Mouse (Mus musculus): Measurements from ENCODE around the gene Dab1. TPM values are rescaled to one million over a fixed set of nuclear protein-coding genes. Genes with fewer than 3 reads are reported as not detected.

Gene Dab1
- total and polyA plus RNA-seq, 2 experiments from 2014 or later: 47.9 to 109 TPM

- no peaks in the 10 kb centered on the region for H3K27me3 ChIP-seq (ENCODE audit: insufficient read depth, low read length)
- peaks cover 12% of the 10 kb centered on the region; the same call in 1 of the 2 replicates for H3K4me1 ChIP-seq (ENCODE audit: insufficient read depth, low read length)
- ATAC-seq (ENCODE audit: low FRiP score) (no peak), DNase-seq (ENCODE audit: low spot score) (no peak)
- no peaks in the 10 kb centered on the region for H3K36me3 ChIP-seq (ENCODE audit: insufficient read depth, low read length)
- TF ChIP-seq CTCF (IDR thresholded peaks at IDR 0.05): no peak
- no peak overlapping the region for H3K27ac ChIP-seq (ENCODE audit: low read depth, low read length)
- H3K4me3 ChIP-seq (ENCODE audit: low read depth, low read length): no peak overlapping the region
- H3K4me2 ChIP-seq (ENCODE audit: low read depth, low read length, poor library complexity, severe bottlenecking): no peak overlapping the region
- H3K9me3 ChIP-seq (ENCODE audit: low read length): no peaks in the 10 kb centered on the region
- H3K9ac ChIP-seq (replicated peaks; ENCODE audit: low read length, poor library complexity, severe bottlenecking): no peak overlapping the region
- 36% methylated on average over 7 of the region's 7 CpGs for WGBS
These were observed 595.6 kb downstream of the Dab1 start for GRCm38 (mm10) chr4:104214724-104215123.

- DNase-seq (ENCODE audit: low spot score) (no peak), ATAC-seq (ENCODE audit: low FRiP score) (no peak)
- H3K27ac ChIP-seq (ENCODE audit: low read depth, low read length): no peak overlapping the region
- H3K4me3 ChIP-seq (ENCODE audit: low read depth, low read length): no peak overlapping the region
- H3K4me1 ChIP-seq (ENCODE audit: insufficient read depth, low read length): peaks cover 12% of the 10 kb centered on the region; the same call in 1 of the 2 replicates
- H3K36me3 ChIP-seq (ENCODE audit: insufficient read depth, low read length): no peaks in the 10 kb centered on the region
- no peak for TF ChIP-seq CTCF (IDR thresholded peaks at IDR 0.05)
- H3K9ac ChIP-seq (replicated peaks; ENCODE audit: low read length, poor library complexity, severe bottlenecking): 0 out of 2 replicates have a peak overlapping the region, but pooled peaks have one; percentile 8
- H3K27me3 ChIP-seq (ENCODE audit: insufficient read depth, low read length): no peaks in the 10 kb centered on the region
- 23% methylated on average over 4 of the region's 4 CpGs for WGBS
- H3K9me3 ChIP-seq (ENCODE audit: low read length): no peaks in the 10 kb centered on the region
- no peak overlapping the region for H3K4me2 ChIP-seq (ENCODE audit: low read depth, low read length, poor library complexity, severe bottlenecking)
These were observed 598.2 kb downstream of the Dab1 start for GRCm38 (mm10) chr4:104217336-104217735.

GRCm38 (mm10) chr4:104218765-104219164 is 599.6 kb downstream of the Dab1 start:
- no peaks in the 10 kb centered on the region for H3K9me3 ChIP-seq (ENCODE audit: low read length)
- H3K4me1 ChIP-seq (ENCODE audit: insufficient read depth, low read length): peaks cover 12% of the 10 kb centered on the region; the same call in 1 of the 2 replicates
- no peak overlapping the region for H3K9ac ChIP-seq (replicated peaks; ENCODE audit: low read length, poor library complexity, severe bottlenecking)
- TF ChIP-seq CTCF (IDR thresholded peaks at IDR 0.05): no peak
- H3K36me3 ChIP-seq (ENCODE audit: insufficient read depth, low read length): no peaks in the 10 kb centered on the region
- 52% methylated on average over 6 of the region's 6 CpGs for WGBS
- DNase-seq (ENCODE audit: low spot score): no peak
- no peak for ATAC-seq (ENCODE audit: low FRiP score)
- no peak overlapping the region for H3K27ac ChIP-seq (ENCODE audit: low read depth, low read length)
- H3K4me2 ChIP-seq (ENCODE audit: low read depth, low read length, poor library complexity, severe bottlenecking): no peak overlapping the region
- H3K27me3 ChIP-seq (ENCODE audit: insufficient read depth, low read length): no peaks in the 10 kb centered on the region
- no peak overlapping the region for H3K4me3 ChIP-seq (ENCODE audit: low read depth, low read length)

- peak overlapping the region; percentile 12; the same call in 1 of the 2 replicates for H3K27ac ChIP-seq (ENCODE audit: low read depth, low read length)
- 27% methylated on average over 3 of the region's 3 CpGs for WGBS
These were observed 600.9 kb downstream of the Dab1 start for GRCm38 (mm10) chr4:104220099-104220498.

GRCm38 (mm10) chr4:104229296-104229695 is 610.1 kb downstream of the Dab1 start:
- Histone ChIP-seq H3K9me3 (ENCODE audit: low read length) (no peaks in the 10 kb centered on the region), H3K9ac (replicated peaks; ENCODE audit: low read length, poor library complexity, severe bottlenecking) (no peak overlapping the region), H3K4me3 (ENCODE audit: low read depth, low read length) (no peak overlapping the region), H3K36me3 (ENCODE audit: insufficient read depth, low read length) (no peaks in the 10 kb centered on the region), H3K4me2 (ENCODE audit: low read depth, low read length, poor library complexity, severe bottlenecking) (no peak overlapping the region), H3K27me3 (ENCODE audit: insufficient read depth, low read length) (no peaks in the 10 kb centered on the region), H3K4me1 (ENCODE audit: insufficient read depth, low read length) (no peaks in the 10 kb centered on the region), H3K27ac (ENCODE audit: low read depth, low read length) (no peak overlapping the region)
- no peak for TF ChIP-seq CTCF (IDR thresholded peaks at IDR 0.05)
- no peak for DNase-seq (ENCODE audit: low spot score)
- no peak for ATAC-seq (ENCODE audit: low FRiP score)
- WGBS: 87% methylated on average over 3 of the region's 3 CpGs

More at GRCm38 (mm10) chr4:104220099-104220498, 600.9 kb downstream of the Dab1 start:
- no peak overlapping the region for H3K9ac ChIP-seq (replicated peaks; ENCODE audit: low read length, poor library complexity, severe bottlenecking)
- H3K4me1 ChIP-seq (ENCODE audit: insufficient read depth, low read length): peaks cover 12% of the 10 kb centered on the region; the same call in 1 of the 2 replicates
- H3K27me3 ChIP-seq (ENCODE audit: insufficient read depth, low read length): no peaks in the 10 kb centered on the region
- ATAC-seq (ENCODE audit: low FRiP score): no peak
- no peak for DNase-seq (ENCODE audit: low spot score)
- H3K4me3 ChIP-seq (ENCODE audit: low read depth, low read length): no peak overlapping the region
- H3K9me3 ChIP-seq (ENCODE audit: low read length): no peaks in the 10 kb centered on the region
- H3K4me2 ChIP-seq (ENCODE audit: low read depth, low read length, poor library complexity, severe bottlenecking): no peak overlapping the region
- no peak for TF ChIP-seq CTCF (IDR thresholded peaks at IDR 0.05)
- H3K36me3 ChIP-seq (ENCODE audit: insufficient read depth, low read length): no peaks in the 10 kb centered on the region

- ATAC-seq (ENCODE audit: low FRiP score): no peak
- 70% methylated on average over 1 of the region's 1 CpGs for WGBS
- no peak overlapping the region for H3K9ac ChIP-seq (replicated peaks; ENCODE audit: low read length, poor library complexity, severe bottlenecking)
These were observed 627.3 kb downstream of the Dab1 start for GRCm38 (mm10) chr4:104246506-104246905.

More at GRCm38 (mm10) chr4:104246506-104246905, 627.3 kb downstream of the Dab1 start:
- no peak for TF ChIP-seq CTCF (IDR thresholded peaks at IDR 0.05)
- no peaks in the 10 kb centered on the region for H3K36me3 ChIP-seq (ENCODE audit: insufficient read depth, low read length)
- DNase-seq (ENCODE audit: low spot score): no peak
- H3K4me3 ChIP-seq (ENCODE audit: low read depth, low read length): no peak overlapping the region
- H3K9me3 ChIP-seq (ENCODE audit: low read length): no peaks in the 10 kb centered on the region
- no peak overlapping the region for H3K27ac ChIP-seq (ENCODE audit: low read depth, low read length)
- no peaks in the 10 kb centered on the region for H3K4me1 ChIP-seq (ENCODE audit: insufficient read depth, low read length)
- no peak overlapping the region for H3K4me2 ChIP-seq (ENCODE audit: low read depth, low read length, poor library complexity, severe bottlenecking)
- H3K27me3 ChIP-seq (ENCODE audit: insufficient read depth, low read length): no peaks in the 10 kb centered on the region
